Comparison of ENCODE assay signal across 8 mouse cellular contexts in genomic region chr10:7182555-7183170, GRCm38 (mm10). TPM values are rescaled to one million over a fixed set of nuclear protein-coding genes. Genes with fewer than 3 reads are reported as not detected.
DNase-seq lines count a peak whose midpoint lies in the region; ATAC-seq and TF ChIP-seq lines count a peak whose summit lies in the region.

No protein-coding gene starts in this region.

- peak overlapping the region; percentile 38 for H3K4me2 ChIP-seq in intestine, embryonic 15.5 days (replicated peaks)
- no peak overlapping the region for H3K4me2 ChIP-seq in neural tube, embryonic 14.5 days (ENCODE audit: low read depth, low read length)

- 71% methylated on average over 12 of the region's 12 CpGs for WGBS in liver, adult 2 months
- 38% methylated on average over 12 of the region's 12 CpGs for WGBS in intestine, embryonic 15.5 days
- 64% methylated on average over 12 of the region's 12 CpGs for WGBS in neural tube, embryonic 14.5 days

- peaks cover 55% of the 10 kb centered on the region for H3K79me2 ChIP-seq in liver, adult 2 months (ENCODE audit: control insufficient read depth, insufficient read depth, low read length)

- H3K27me3 ChIP-seq in liver, adult 2 months (ENCODE audit: control insufficient read depth, insufficient read depth, low read length): no peaks in the 10 kb centered on the region
- no peaks in the 10 kb centered on the region for H3K27me3 ChIP-seq in intestine, embryonic 15.5 days (replicated peaks)
- no peaks in the 10 kb centered on the region for H3K27me3 ChIP-seq in neural tube, embryonic 14.5 days (ENCODE audit: control insufficient read depth, insufficient read depth, low read length)

- no peaks in the 10 kb centered on the region for H3K36me3 ChIP-seq in liver, adult 2 months (ENCODE audit: control insufficient read depth, insufficient read depth, low read length)
- no peaks in the 10 kb centered on the region for H3K36me3 ChIP-seq in intestine, embryonic 15.5 days
- no peaks in the 10 kb centered on the region for H3K36me3 ChIP-seq in neural tube, embryonic 14.5 days (ENCODE audit: control insufficient read depth, insufficient read depth, low read length)

- peaks cover 26% of the 10 kb centered on the region for H3K4me1 ChIP-seq in liver, adult 2 months (ENCODE audit: control insufficient read depth, insufficient read depth, low read length)
- peaks cover 31% of the 10 kb centered on the region for H3K4me1 ChIP-seq in intestine, embryonic 15.5 days (replicated peaks)
- no peaks in the 10 kb centered on the region; the same call in 1 of the 2 replicates for H3K4me1 ChIP-seq in neural tube, embryonic 14.5 days (ENCODE audit: control insufficient read depth, insufficient read depth, low read length)

- no peak for TF ChIP-seq CTCF in liver, adult 2 months (IDR thresholded peaks at IDR 0.05; ENCODE audit: low read depth, low read length)

- no peak for DNase-seq in liver, adult 2 months (ENCODE audit: extremely low read depth, low read depth, low spot score)
- DNase-seq in liver: no peak
- peak; percentile 63 to 68 for DNase-seq in cerebellum, postnatal 36 days
- DNase-seq in thymus, postnatal 4 days: no peak
- no peak for DNase-seq in thymus, postnatal 36 days
- DNase-seq in urinary bladder, postnatal 10 days (ENCODE audit: low spot score): no peak

- H3K4me3 ChIP-seq in liver, adult 2 months (ENCODE audit: insufficient read depth, low read depth, low read length): no peak overlapping the region
- H3K4me3 ChIP-seq in intestine, embryonic 15.5 days (replicated peaks): no peak overlapping the region
- no peak overlapping the region for H3K4me3 ChIP-seq in neural tube, embryonic 14.5 days (ENCODE audit: low read depth, low read length)

- ATAC-seq in intestine, embryonic 15.5 days: peak; percentile 24
- no peak for ATAC-seq in neural tube, embryonic 14.5 days (ENCODE audit: low read depth)

- H3K27ac ChIP-seq in liver, adult 2 months (replicated peaks; ENCODE audit: insufficient read depth, low read depth, low read length): peak overlapping the region; percentile 60
- peak overlapping the region; percentile 75 for H3K27ac ChIP-seq in intestine, embryonic 15.5 days
- 0 out of 2 replicates have a peak overlapping the region, but pooled peaks have one; percentile 22 for H3K27ac ChIP-seq in neural tube, embryonic 14.5 days (ENCODE audit: low read depth, low read length)

- no peak for TF ChIP-seq POLR2A in liver, adult 2 months (IDR thresholded peaks at IDR 0.05; ENCODE audit: extremely low read depth, insufficient read depth, low read length)

- no peaks in the 10 kb centered on the region for H3K9me3 ChIP-seq in intestine, embryonic 15.5 days
- no peaks in the 10 kb centered on the region for H3K9me3 ChIP-seq in neural tube, embryonic 14.5 days (ENCODE audit: control insufficient read depth, low read length)

- H3K9ac ChIP-seq in liver, adult 2 months (ENCODE audit: low read depth, low read length): no peak overlapping the region
- H3K9ac ChIP-seq in intestine, embryonic 15.5 days: no peak overlapping the region
- 0 out of 2 replicates have a peak overlapping the region, but pooled peaks have one; percentile 2 for H3K9ac ChIP-seq in neural tube, embryonic 14.5 days (replicated peaks; ENCODE audit: low read depth, low read length)

RNA-seq across cellular contexts. Expression of gene Cnksr3, which starts 29.4 kb away (rescaled TPM):
- total RNA-seq in liver, adult 2 months (2014; rRNA removed): 3.8 and 6.7 TPM in 2 replicates
- polyA plus RNA-seq in liver, adult 2 months (2012; rRNA removed): 3.3 TPM in 2 replicates
- polyA plus RNA-seq in intestine, embryonic 15.5 days (2015; fragmentation: Nextera tagmentation; extraction: Ambion mirVana): 12.6 and 13.6 TPM in 2 replicates
- 1.0 and 2.2 TPM in 2 replicates for polyA plus RNA-seq in neural tube, embryonic 14.5 days (2014; fragmentation: Nextera tagmentation; extraction: Ambion mirVana)

Comparison
In these comparisons a context has a peak if more than half of its experiments do, and no peak if none do; other contexts are left out.
1. DNase-seq: peak in cerebellum, postnatal 36 days (2 of 2); none in liver, adult 2 months (single experiment), liver (single experiment), thymus, postnatal 4 days (single experiment), thymus, postnatal 36 days (0 of 2) and urinary bladder, postnatal 10 days (single experiment).
2. H3K27ac ChIP-seq: peak in every context shown above with its lines; median percentile 75 in intestine, embryonic 15.5 days; 60 in liver, adult 2 months; 22 in neural tube, embryonic 14.5 days.